Mouse (Mus musculus) layer of hippocampus, adult 8-10 months (tissue): ENCODE measurements at regions not wholly inside any gene's neighbourhood (a gene's known extent, or its start where the extent isn't known, plus 50 kb on each side); places are given as distances from the start of the nearest gene placed in this dataset.

Source experiments
- DNase-seq, 2 experiments: peaks; one replicate each; pipeline ENCODE4 v3.0.0; 2022; ENCODE audit warnings: low spot score in 2 of 2

GRCm38 (mm10) chr9:41697611-41698467 is 426.3 kb downstream of the Sorl1 start:
- peak; percentile 46 to 75 for DNase-seq

GRCm38 (mm10) chr9:41697160-41697559 is 426.9 kb downstream of the Sorl1 start:
- no peak for DNase-seq

- DNase-seq = no peak
Observed at GRCm38 (mm10) chr9:41682911-41683310, 441.2 kb downstream of the Sorl1 start.

GRCm38 (mm10) chr9:41675656-41676055 is 448.4 kb downstream of the Sorl1 start:
- DNase-seq = no peak

GRCm38 (mm10) chr9:41672958-41673357 is 451.1 kb downstream of the Sorl1 start:
- DNase-seq = no peak

GRCm38 (mm10) chr9:41668741-41669140 is 455.4 kb downstream of the Sorl1 start:
- no peak for DNase-seq

- DNase-seq = peak; percentile 82 to 84
Observed at GRCm38 (mm10) chr9:41665000-41665685, 459.0 kb downstream of the Sorl1 start.

GRCm38 (mm10) chr9:41660576-41660975 is 463.5 kb downstream of the Sorl1 start:
- no peak for DNase-seq

GRCm38 (mm10) chr9:41660011-41660410 is 464.1 kb downstream of the Sorl1 start:
- no peak for DNase-seq

- peak; percentile 16 to 21 for DNase-seq
Observed at GRCm38 (mm10) chr9:41631564-41632205, 470.2 kb upstream of the Ubash3b start.

GRCm38 (mm10) chr9:41621341-41621740 is 459.8 kb upstream of the Ubash3b start:
- DNase-seq = no peak

GRCm38 (mm10) chr9:41614002-41614401 is 452.5 kb upstream of the Ubash3b start:
- DNase-seq = no peak

GRCm38 (mm10) chr9:41612802-41613550 is 451.5 kb upstream of the Ubash3b start:
- no peak for DNase-seq

- DNase-seq = no peak
Observed at GRCm38 (mm10) chr9:41612452-41612795, 450.9 kb upstream of the Ubash3b start.

GRCm38 (mm10) chr9:41611534-41612451 is 450.3 kb upstream of the Ubash3b start:
- peak; percentile 60 to 66 for DNase-seq

- DNase-seq = no peak
Observed at GRCm38 (mm10) chr9:41610347-41610746, 448.9 kb upstream of the Ubash3b start.

- no peak for DNase-seq
Observed at GRCm38 (mm10) chr9:41606136-41606535, 444.6 kb upstream of the Ubash3b start.

- DNase-seq = no peak
Observed at GRCm38 (mm10) chr9:41604916-41605315, 443.4 kb upstream of the Ubash3b start.

- no peak for DNase-seq
Observed at GRCm38 (mm10) chr9:41600778-41601177, 439.3 kb upstream of the Ubash3b start.

- DNase-seq = no peak
Observed at GRCm38 (mm10) chr9:41599874-41600273, 438.4 kb upstream of the Ubash3b start.
